Mouse (Mus musculus) embryonic facial prominence, embryonic 14.5 days (tissue): ENCODE data around the gene Kif5c. TPM values are rescaled to one million over a fixed set of nuclear protein-coding genes. Genes with fewer than 3 reads are reported as not detected.
A peak's percentile ranks its signal among the peaks of the same experiment; 100 is the strongest.

Experiments used
- ATAC-seq: fragments of 200-750 bp; cut with Nextera tagmentation; 2 replicates; pipeline ENCODE4 v1.8.0; 2017; ENCODE audit warnings: low read depth, moderate number of reproducible peaks, moderate TSS enrichment
- DNase-seq: peaks from one replicate; pipeline ENCODE4 v3.0.0-alpha.2; 2015; ENCODE audit warnings: low spot score
- H3K27ac ChIP-seq: fragments of 300-500 bp; sonication (generic); replicated peaks from 2 replicates; pipeline ENCODE4 v1.5.1; 2014; ENCODE audit warnings: low read depth, mild to moderate bottlenecking, low read length, moderate library complexity
- H3K27me3 ChIP-seq: fragments of 300-500 bp; sonication (generic); replicated peaks from 2 replicates; pipeline ENCODE4 v1.6.1; 2014; ENCODE audit warnings: low read length; ENCODE audit not compliant: control insufficient read depth, insufficient read depth
- H3K36me3 ChIP-seq: fragments of 300-500 bp; sonication (generic); 2 replicates; pipeline ENCODE4 v1.6.1; 2014; ENCODE audit warnings: low read length, mixed read lengths; ENCODE audit not compliant: control insufficient read depth, insufficient read depth
- H3K4me1 ChIP-seq: fragments of 300-500 bp; sonication (generic); 2 replicates; pipeline ENCODE4 v1.6.1; 2014; ENCODE audit warnings: antibody characterized with exemption, low read length; ENCODE audit not compliant: control insufficient read depth, insufficient read depth
- H3K4me2 ChIP-seq: fragments of 300-500 bp; sonication (generic); 2 replicates; pipeline ENCODE4 v1.6.1; 2014; ENCODE audit warnings: low read depth, mild to moderate bottlenecking, low read length, moderate library complexity, mixed read lengths
- H3K4me3 ChIP-seq: fragments of 300-500 bp; sonication (generic); 2 replicates; pipeline ENCODE4 v1.5.1; 2014; ENCODE audit warnings: low read depth, mild to moderate bottlenecking, low read length
- H3K9ac ChIP-seq: fragments of 300-500 bp; sonication (generic); 2 replicates; pipeline ENCODE4 v1.6.1; 2014; ENCODE audit warnings: low read depth, mild to moderate bottlenecking, low read length, moderate library complexity, mixed read lengths
- H3K9me3 ChIP-seq: fragments of 300-500 bp; sonication (generic); 2 replicates; pipeline ENCODE4 v1.6.1; 2016; ENCODE audit warnings: low read length; ENCODE audit not compliant: control insufficient read depth
- WGBS: fragments of 180-500 bp; shearing (Covaris S2); extraction: QIAGEN DNeasy Blood & Tissue Kit; methylation state at CpG from one replicate; pipeline ENCODE4 v1.1.7; 2014; 5-methylcytosine and 5-hydroxymethylcytosine counted together
- polyA plus RNA-seq: library from polyadenylated mRNA; unstranded; fragments of >200 nt; fragmentation: Nextera tagmentation; extraction: Ambion mirVana; gene quantifications from 2 replicates; pipeline ENCODE4 v1.2.1, GENCODE M21; 2014

The Kif5c gene
- polyA plus RNA-seq, 1 experiment from 2014 or later, result 12.1 TPM

GRCm38 (mm10) chr2:49684808-49685207, 65.7 kb downstream of the Kif5c start:
- WGBS, result 82% methylated on average over 2 of the region's 2 CpGs
- Histone ChIP-seq H3K9me3 (no peaks in the 10 kb centered on the region), H3K27me3 (no peaks in the 10 kb centered on the region), H3K9ac (no peak overlapping the region), H3K27ac (no peak overlapping the region), H3K4me2 (no peak overlapping the region), H3K36me3 (no peaks in the 10 kb centered on the region), H3K4me1 (no peaks in the 10 kb centered on the region), H3K4me3 (no peak overlapping the region)
- no peak for ATAC-seq
- DNase-seq, result no peak

GRCm38 (mm10) chr2:49690421-49690826, 71.3 kb downstream of the Kif5c start:
- Histone ChIP-seq H3K9ac (no peak overlapping the region), H3K4me2 (no peak overlapping the region), H3K4me1 (no peaks in the 10 kb centered on the region), H3K27ac (no peak overlapping the region), H3K4me3 (no peak overlapping the region), H3K9me3 (no peaks in the 10 kb centered on the region), H3K36me3 (no peaks in the 10 kb centered on the region), H3K27me3 (no peaks in the 10 kb centered on the region)
- WGBS, result 63% methylated on average over 9 of the region's 9 CpGs
- ATAC-seq, result no peak
- DNase-seq, result no peak

GRCm38 (mm10) chr2:49691441-49691840, 72.3 kb downstream of the Kif5c start:
- ATAC-seq, result 0 out of 2 replicates have a peak, but pooled peaks have one; percentile 36
- WGBS, result 76% methylated on average over 5 of the region's 5 CpGs
- no peak overlapping the region for H3K27ac ChIP-seq

GRCm38 (mm10) chr2:49694727-49695126, 75.6 kb downstream of the Kif5c start:
- no peak overlapping the region for H3K9ac ChIP-seq
- no peaks in the 10 kb centered on the region for H3K27me3 ChIP-seq
- ATAC-seq, result no peak
- no peak for DNase-seq
- WGBS, result 59% methylated on average over 10 of the region's 10 CpGs
- H3K4me3 ChIP-seq, result no peak overlapping the region
- no peaks in the 10 kb centered on the region for H3K9me3 ChIP-seq
- no peaks in the 10 kb centered on the region for H3K36me3 ChIP-seq
- H3K27ac ChIP-seq, result no peak overlapping the region
- H3K4me2 ChIP-seq, result no peak overlapping the region
- no peaks in the 10 kb centered on the region for H3K4me1 ChIP-seq

More at GRCm38 (mm10) chr2:49691441-49691840, 72.3 kb downstream of the Kif5c start:
- Histone ChIP-seq H3K4me1 (no peaks in the 10 kb centered on the region), H3K27me3 (no peaks in the 10 kb centered on the region), H3K9ac (no peak overlapping the region), H3K4me2 (no peak overlapping the region), H3K4me3 (no peak overlapping the region), H3K36me3 (no peaks in the 10 kb centered on the region), H3K9me3 (no peaks in the 10 kb centered on the region)
- no peak for DNase-seq

- Histone ChIP-seq H3K27ac (no peak overlapping the region), H3K4me3 (no peak overlapping the region), H3K9ac (no peak overlapping the region), H3K4me2 (no peak overlapping the region), H3K4me1 (no peaks in the 10 kb centered on the region), H3K27me3 (no peaks in the 10 kb centered on the region), H3K36me3 (no peaks in the 10 kb centered on the region), H3K9me3 (no peaks in the 10 kb centered on the region)
- ATAC-seq, result no peak
- 84% methylated on average over 3 of the region's 3 CpGs for WGBS
- no peak for DNase-seq
These were observed 76.4 kb downstream of the Kif5c start for GRCm38 (mm10) chr2:49695461-49695860.

GRCm38 (mm10) chr2:49698851-49699250, 79.8 kb downstream of the Kif5c start:
- DNase-seq (no peak), ATAC-seq (no peak)
- Histone ChIP-seq H3K4me2 (no peak overlapping the region), H3K36me3 (no peaks in the 10 kb centered on the region; the same call in 1 of the 2 replicates), H3K9ac (no peak overlapping the region), H3K4me1 (no peaks in the 10 kb centered on the region), H3K27ac (no peak overlapping the region), H3K9me3 (no peaks in the 10 kb centered on the region), H3K27me3 (no peaks in the 10 kb centered on the region), H3K4me3 (no peak overlapping the region)
- WGBS, result 92% methylated on average over 5 of the region's 5 CpGs

GRCm38 (mm10) chr2:49700176-49700971, 81.3 kb downstream of the Kif5c start:
- H3K36me3 ChIP-seq, result no peaks in the 10 kb centered on the region; the same call in 1 of the 2 replicates
- H3K4me2 ChIP-seq, result no peak overlapping the region
- no peak overlapping the region for H3K9ac ChIP-seq
- 89% methylated on average over 22 of the region's 22 CpGs for WGBS
- no peak overlapping the region for H3K4me3 ChIP-seq
- no peaks in the 10 kb centered on the region for H3K4me1 ChIP-seq
- DNase-seq (no peak), ATAC-seq (no peak)
- no peaks in the 10 kb centered on the region for H3K9me3 ChIP-seq
- H3K27me3 ChIP-seq, result no peaks in the 10 kb centered on the region
- H3K27ac ChIP-seq, result no peak overlapping the region

GRCm38 (mm10) chr2:49710223-49710622, 91.1 kb downstream of the Kif5c start:
- no peaks in the 10 kb centered on the region for H3K27me3 ChIP-seq
- DNase-seq (peak; percentile 24), ATAC-seq (no peak)
- no peaks in the 10 kb centered on the region for H3K4me1 ChIP-seq
- H3K4me3 ChIP-seq, result no peak overlapping the region
- no peak overlapping the region for H3K9ac ChIP-seq
- WGBS, result 77% methylated on average over 3 of the region's 3 CpGs
- H3K9me3 ChIP-seq, result no peaks in the 10 kb centered on the region
- H3K4me2 ChIP-seq, result no peak overlapping the region
- no peaks in the 10 kb centered on the region for H3K36me3 ChIP-seq
- H3K27ac ChIP-seq, result no peak overlapping the region

GRCm38 (mm10) chr2:49711693-49712092, 92.6 kb downstream of the Kif5c start:
- no peak for ATAC-seq

More at GRCm38 (mm10) chr2:49711693-49712092, 92.6 kb downstream of the Kif5c start:
- no peaks in the 10 kb centered on the region for H3K27me3 ChIP-seq
- no peak overlapping the region for H3K4me2 ChIP-seq
- 76% methylated on average over 6 of the region's 6 CpGs for WGBS
- no peak for DNase-seq
- H3K4me1 ChIP-seq, result no peaks in the 10 kb centered on the region
- H3K9me3 ChIP-seq, result no peaks in the 10 kb centered on the region
- H3K27ac ChIP-seq, result no peak overlapping the region
- no peak overlapping the region for H3K9ac ChIP-seq
- no peak overlapping the region for H3K4me3 ChIP-seq
- H3K36me3 ChIP-seq, result no peaks in the 10 kb centered on the region
